In the genomic region with DNA sequence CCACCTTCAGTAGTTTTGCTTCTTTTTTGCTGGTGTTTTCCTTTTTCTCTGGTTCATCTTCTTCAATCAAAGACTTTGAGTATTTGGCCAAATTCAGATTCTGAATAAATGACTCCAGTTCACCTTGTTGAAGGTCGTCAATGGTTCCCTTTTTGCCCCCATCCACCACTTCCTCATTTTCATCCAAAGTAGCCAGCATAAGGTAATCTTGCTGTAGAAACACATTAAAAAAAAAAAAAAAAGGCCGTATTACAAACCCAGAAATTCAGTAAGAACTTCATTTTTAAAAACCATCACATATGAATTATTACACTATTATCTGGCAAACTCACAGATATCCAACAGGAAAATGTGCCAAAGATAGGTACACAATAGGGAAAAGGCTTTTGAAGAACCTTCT, we compare ENCODE assay signal across 9 mouse cellular contexts. TPM values are rescaled to one million over a fixed set of nuclear protein-coding genes. Genes with fewer than 3 reads are reported as not detected.
DNase-seq lines count a peak whose midpoint lies in the region; ATAC-seq and TF ChIP-seq lines count a peak whose summit lies in the region.
"Had no signal": no experiment of that assay in that cellular context is flagged by ENCODE, and none has a peak within 500 bp of the region (broad histone marks: within the 10 kb centered on the region; RNA-seq: fewer than 3 reads in every experiment).

No protein-coding gene starts in this region.

- H3K4me1 ChIP-seq in embryonic facial prominence, embryonic 11.5 days (ENCODE audit: control insufficient read depth, insufficient read depth, low read length), result no peaks in the 10 kb centered on the region
- H3K4me1 ChIP-seq in intestine, embryonic 16.5 days (ENCODE audit: control insufficient read depth, insufficient read depth, low read length), result peaks cover 16% of the 10 kb centered on the region
- peaks cover 16% of the 10 kb centered on the region for H3K4me1 ChIP-seq in neural tube, embryonic 12.5 days

- no peak overlapping the region for H3K27ac ChIP-seq in layer of hippocampus, adult 2 months
- H3K27ac ChIP-seq in embryonic facial prominence, embryonic 11.5 days (replicated peaks; ENCODE audit: low read depth, low read length), result no peak overlapping the region
- H3K27ac ChIP-seq in intestine, embryonic 16.5 days (ENCODE audit: low read length), result no peak overlapping the region
- no peak overlapping the region for H3K27ac ChIP-seq in neural tube, embryonic 12.5 days

- no peak for TF ChIP-seq CTCF in layer of hippocampus, adult 2 months (conservative IDR thresholded peaks at IDR 0.05)

- ATAC-seq in embryonic facial prominence, embryonic 11.5 days (replicated peaks; ENCODE audit: insufficient number of reproducible peaks, low FRiP score, low TSS enrichment, low read depth), result no peak
- no peak for ATAC-seq in intestine, embryonic 16.5 days
- ATAC-seq in neural tube, embryonic 12.5 days (ENCODE audit: low FRiP score, low read depth), result no peak

- H3K4me3 ChIP-seq in layer of hippocampus, adult 2 months, result peak overlapping the region; percentile 88
- peak overlapping the region; percentile 87 for H3K4me3 ChIP-seq in embryonic facial prominence, embryonic 11.5 days (ENCODE audit: low read depth, low read length)
- H3K4me3 ChIP-seq in intestine, embryonic 16.5 days (ENCODE audit: low read length), result peak overlapping the region; percentile 91
- H3K4me3 ChIP-seq in neural tube, embryonic 12.5 days, result peak overlapping the region; percentile 81

- H3K4me2 ChIP-seq in embryonic facial prominence, embryonic 11.5 days (ENCODE audit: low read depth, low read length), result peak overlapping the region; percentile 62
- H3K4me2 ChIP-seq in intestine, embryonic 16.5 days (ENCODE audit: low read depth, low read length), result peak overlapping the region; percentile 66
- peak overlapping the region; percentile 72 for H3K4me2 ChIP-seq in neural tube, embryonic 12.5 days (replicated peaks)

- peak overlapping the region; percentile 75 for H3K9ac ChIP-seq in embryonic facial prominence, embryonic 11.5 days (replicated peaks; ENCODE audit: low read length)
- H3K9ac ChIP-seq in intestine, embryonic 16.5 days (ENCODE audit: low read depth, low read length), result peak overlapping the region; percentile 88
- H3K9ac ChIP-seq in neural tube, embryonic 12.5 days, result peak overlapping the region; percentile 73; the same call in 1 of the 2 replicates

- no peaks in the 10 kb centered on the region for H3K27me3 ChIP-seq in embryonic facial prominence, embryonic 11.5 days (ENCODE audit: control insufficient read depth, insufficient read depth, low read length)
- H3K27me3 ChIP-seq in intestine, embryonic 16.5 days (replicated peaks; ENCODE audit: control insufficient read depth, insufficient read depth, low read length), result no peaks in the 10 kb centered on the region
- no peaks in the 10 kb centered on the region for H3K27me3 ChIP-seq in neural tube, embryonic 12.5 days (replicated peaks)

- DNase-seq in layer of hippocampus, adult 2 months (ENCODE audit: low spot score in 2 of 2), result no peak
- DNase-seq in layer of hippocampus, postnatal 14 days (ENCODE audit: low spot score in 2 of 2), result no peak
- DNase-seq in embryonic facial prominence, embryonic 11.5 days (ENCODE audit: low spot score), result no peak
- DNase-seq in ovary, adult 18-20 months (ENCODE audit: low spot score), result no peak
- DNase-seq in frontal cortex, postnatal 10 days (ENCODE audit: low spot score in 2 of 2), result no peak
- no peak for DNase-seq in adrenal gland, postnatal 4 days (ENCODE audit: low spot score in 2 of 2)
- DNase-seq: gastrocnemius, postnatal 25 days had no signal

- no peaks in the 10 kb centered on the region for H3K9me3 ChIP-seq in embryonic facial prominence, embryonic 11.5 days (replicated peaks; ENCODE audit: control insufficient read depth, low read length)
- no peaks in the 10 kb centered on the region for H3K9me3 ChIP-seq in intestine, embryonic 16.5 days (ENCODE audit: control insufficient read depth, low read length)
- no peaks in the 10 kb centered on the region for H3K9me3 ChIP-seq in neural tube, embryonic 12.5 days

- no peaks in the 10 kb centered on the region; the same call in 1 of the 2 replicates for H3K36me3 ChIP-seq in embryonic facial prominence, embryonic 11.5 days (replicated peaks; ENCODE audit: control insufficient read depth, insufficient read depth, low read depth, low read length)
- peaks cover 13% of the 10 kb centered on the region for H3K36me3 ChIP-seq in intestine, embryonic 16.5 days (ENCODE audit: control insufficient read depth, insufficient read depth, low read length)
- H3K36me3 ChIP-seq in neural tube, embryonic 12.5 days, result peaks cover 44% of the 10 kb centered on the region

- 85% methylated on average over 2 of the region's 2 CpGs for WGBS in embryonic facial prominence, embryonic 11.5 days
- WGBS in intestine, embryonic 16.5 days, result 84% methylated on average over 2 of the region's 2 CpGs
- WGBS in neural tube, embryonic 12.5 days, result 85% methylated on average over 2 of the region's 2 CpGs

RNA-seq across cellular contexts. Expression of gene Cebpz, which starts 1.0 kb away (rescaled TPM):
- 10 to 100 TPM; 36.2 to 36.9 TPM for total RNA-seq in layer of hippocampus, adult 2 months (2021)
- 10 to 100 TPM; 33.2 to 34.9 TPM for total RNA-seq in layer of hippocampus, postnatal 14 days (2021)
- 57.6 and 69.3 TPM in 2 replicates for polyA plus RNA-seq in embryonic facial prominence, embryonic 11.5 days (2014; fragmentation: Nextera tagmentation; extraction: Ambion mirVana)
- 38.9 and 41.7 TPM in 2 replicates for polyA plus RNA-seq in intestine, embryonic 16.5 days (2015; fragmentation: Nextera tagmentation; extraction: Ambion mirVana)
- 58.5 and 60.1 TPM in 2 replicates for polyA plus RNA-seq in neural tube, embryonic 12.5 days (2016; fragmentation: Nextera tagmentation; extraction: Ambion mirVana)
- total RNA-seq in adrenal gland, postnatal 4 days (2021), result 10 to 100 TPM; 41.7 to 52.6 TPM

RNA-seq across cellular contexts. Expression of gene Ndufaf7, which starts 1.1 kb away (rescaled TPM):
- total RNA-seq in layer of hippocampus, adult 2 months (2021), result 10 to 100 TPM; 53.9 to 55.4 TPM
- 10 to 100 TPM; 60.8 to 63.7 TPM for total RNA-seq in layer of hippocampus, postnatal 14 days (2021)
- 58.2 and 62.5 TPM in 2 replicates for polyA plus RNA-seq in embryonic facial prominence, embryonic 11.5 days (2014; fragmentation: Nextera tagmentation; extraction: Ambion mirVana)
- 46.7 and 50.1 TPM in 2 replicates for polyA plus RNA-seq in intestine, embryonic 16.5 days (2015; fragmentation: Nextera tagmentation; extraction: Ambion mirVana)
- 49.5 and 51.1 TPM in 2 replicates for polyA plus RNA-seq in neural tube, embryonic 12.5 days (2016; fragmentation: Nextera tagmentation; extraction: Ambion mirVana)
- 10 to 100 TPM; 39.4 to 46.8 TPM for total RNA-seq in adrenal gland, postnatal 4 days (2021)

RNA-seq across cellular contexts. Expression of gene Cebpzos, which starts 19.6 kb away (rescaled TPM):
- 10 to 100 TPM; 27.2 to 33.5 TPM for total RNA-seq in layer of hippocampus, adult 2 months (2021)
- total RNA-seq in layer of hippocampus, postnatal 14 days (2021), result 10 to 100 TPM; 30.8 to 36.7 TPM
- 106 and 123 TPM in 2 replicates for polyA plus RNA-seq in embryonic facial prominence, embryonic 11.5 days (2014; fragmentation: Nextera tagmentation; extraction: Ambion mirVana)
- polyA plus RNA-seq in intestine, embryonic 16.5 days (2015; fragmentation: Nextera tagmentation; extraction: Ambion mirVana), result 120 and 124 TPM in 2 replicates
- 101 and 107 TPM in 2 replicates for polyA plus RNA-seq in neural tube, embryonic 12.5 days (2016; fragmentation: Nextera tagmentation; extraction: Ambion mirVana)
- total RNA-seq in adrenal gland, postnatal 4 days (2021), result 10 to 100 TPM; 44.9 to 45.2 TPM

RNA-seq across cellular contexts. Expression of gene Sult6b1, which starts 29.1 kb away (rescaled TPM):
- total RNA-seq in layer of hippocampus, adult 2 months (2021), result not detected
- total RNA-seq in layer of hippocampus, postnatal 14 days (2021), result not detected
- 0.15 and 0.45 TPM in 2 replicates for polyA plus RNA-seq in embryonic facial prominence, embryonic 11.5 days (2014; fragmentation: Nextera tagmentation; extraction: Ambion mirVana)
- 0.12 and 0.18 TPM in 2 replicates for polyA plus RNA-seq in intestine, embryonic 16.5 days (2015; fragmentation: Nextera tagmentation; extraction: Ambion mirVana)
- polyA plus RNA-seq in neural tube, embryonic 12.5 days (2016; fragmentation: Nextera tagmentation; extraction: Ambion mirVana), result not detected in 2 replicates
- under 1 TPM in 1 of 2 experiments, not detected in 1; 0.39 TPM for total RNA-seq in adrenal gland, postnatal 4 days (2021)
- total RNA-seq: gastrocnemius, postnatal 25 days had no signal

RNA-seq across cellular contexts. Expression of gene Eif2ak2, which starts 53.5 kb away (rescaled TPM):
- total RNA-seq in layer of hippocampus, adult 2 months (2021), result 1 to 10 TPM; 5.4 to 6.2 TPM
- total RNA-seq in layer of hippocampus, postnatal 14 days (2021), result 1 to 10 TPM; 6.8 to 7.8 TPM
- 6.4 and 7.1 TPM in 2 replicates for polyA plus RNA-seq in embryonic facial prominence, embryonic 11.5 days (2014; fragmentation: Nextera tagmentation; extraction: Ambion mirVana)
- polyA plus RNA-seq in intestine, embryonic 16.5 days (2015; fragmentation: Nextera tagmentation; extraction: Ambion mirVana), result 11.0 and 14.5 TPM in 2 replicates
- polyA plus RNA-seq in neural tube, embryonic 12.5 days (2016; fragmentation: Nextera tagmentation; extraction: Ambion mirVana), result 4.3 and 5.5 TPM in 2 replicates
- total RNA-seq in adrenal gland, postnatal 4 days (2021), result 10 to 100 TPM; 40.2 to 43.8 TPM
